Mouse (Mus musculus) small intestine, adult 2 months (tissue): ENCODE measurements around the gene Gm10318.

ENCODE experiments used
- CTCF ChIP-seq: fragments of 200-500 bp; IDR thresholded peaks from 2 replicates; pipeline ENCODE4 v1.5.1; 2012; ENCODE audit warnings: low read depth, mild to moderate bottlenecking, control low read depth, inconsistent platforms, low read length, moderate library complexity, mixed read lengths; ENCODE audit not compliant: insufficient replicate concordance, insufficient read length; ENCODE audit errors: extremely low read depth
- POLR2A ChIP-seq: fragments of 200-500 bp; IDR thresholded peaks from 2 replicates; pipeline ENCODE4 v1.6.1; 2012; ENCODE audit warnings: low read depth, mild to moderate bottlenecking, control low read depth, inconsistent platforms, low read length, moderate library complexity

DNA sequence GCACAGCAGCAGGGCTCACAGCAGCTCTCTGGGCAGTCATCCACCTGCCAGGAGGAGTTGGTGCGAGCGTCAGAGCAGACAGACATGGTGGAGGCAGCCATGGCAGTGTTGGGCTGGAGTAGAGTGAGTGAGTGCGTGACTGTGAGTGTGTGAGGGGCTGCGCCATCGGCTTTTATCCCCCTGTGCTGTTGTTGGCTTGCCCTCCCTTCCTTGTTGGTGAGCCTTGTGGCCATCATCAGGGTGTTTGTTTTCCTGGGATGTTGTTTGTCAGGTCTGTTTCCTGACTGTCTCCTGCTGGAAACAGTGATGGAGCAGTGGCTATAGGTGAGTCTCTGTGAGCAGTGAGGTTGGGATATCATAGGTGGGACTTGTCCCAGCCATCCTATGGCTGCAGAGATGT is 40.9 kb upstream of the Gm10318 start, which contains the start of gene Gm9507:
- TF ChIP-seq POLR2A = no peak
- no peak for TF ChIP-seq CTCF
